Mouse (Mus musculus) brain, embryonic 14.5 days (tissue): ENCODE measurements at regions not wholly inside any gene's neighbourhood (a gene's known extent, or its start where the extent isn't known, plus 50 kb on each side); places are given as distances from the start of the nearest gene placed in this dataset.

ENCODE experiments used
- CTCF ChIP-seq: fragments of 200-500 bp; IDR thresholded peaks from 2 replicates; pipeline ENCODE4 v1.5.1; 2012; ENCODE audit warnings: inconsistent platforms, mild to moderate bottlenecking, moderate library complexity, borderline replicate concordance; ENCODE audit not compliant: insufficient read depth, insufficient read length; ENCODE audit errors: extremely low read depth
- POLR2A ChIP-seq: fragments of 200-500 bp; IDR thresholded peaks from 2 replicates; pipeline ENCODE4 v1.6.1; 2012; ENCODE audit warnings: mild to moderate bottlenecking, inconsistent platforms, borderline replicate concordance; ENCODE audit not compliant: poor library complexity, insufficient read depth, insufficient read length, severe bottlenecking; ENCODE audit errors: extremely low read depth

GRCm38 (mm10) chr1:137461189-137461588, 500.9 kb upstream of the Nr5a2 start:
- TF ChIP-seq CTCF (no peak), POLR2A (no peak)
